Mouse (Mus musculus): ENCODE measurements around the gene Bri3.
"Not testable (repeated sequence)": the region's sequence is repeated elsewhere in the genome, so short reads cannot be mapped to it uniquely, and the experiment has no call there.

Bri3 gene

DNA sequence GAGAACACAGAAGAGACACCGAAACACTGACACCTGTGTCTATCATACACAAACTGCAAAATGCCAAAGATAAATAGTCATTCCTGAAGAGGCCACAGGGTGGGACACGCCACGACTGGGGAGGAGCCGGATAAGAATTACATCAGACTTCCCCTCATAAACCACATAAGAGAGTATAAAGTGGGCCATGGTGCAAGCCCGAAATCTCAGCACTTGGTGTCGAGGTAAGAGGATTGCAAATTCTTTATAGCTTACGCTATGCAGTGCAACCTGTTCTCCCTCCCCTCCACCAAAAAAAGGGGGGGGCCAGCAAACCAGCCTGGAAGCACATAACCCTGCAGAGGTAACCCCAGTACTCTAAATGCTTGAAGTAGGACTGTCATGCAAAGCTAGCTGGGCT lies 50.7 kb downstream of the Bri3 start:
- in situ Hi-C loops (cut with MboI, MseI) = no loop called here

- in situ Hi-C loops (cut with MboI, MseI) = no loop called here
These were observed 51.1 kb downstream of the Bri3 start for GRCm38 (mm10) chr5:144295357-144295756.

GRCm38 (mm10) chr5:144296090-144296604 lies 51.9 kb downstream of the Bri3 start:
- in situ Hi-C loops (cut with MboI, MseI) = no loop called here

DNA sequence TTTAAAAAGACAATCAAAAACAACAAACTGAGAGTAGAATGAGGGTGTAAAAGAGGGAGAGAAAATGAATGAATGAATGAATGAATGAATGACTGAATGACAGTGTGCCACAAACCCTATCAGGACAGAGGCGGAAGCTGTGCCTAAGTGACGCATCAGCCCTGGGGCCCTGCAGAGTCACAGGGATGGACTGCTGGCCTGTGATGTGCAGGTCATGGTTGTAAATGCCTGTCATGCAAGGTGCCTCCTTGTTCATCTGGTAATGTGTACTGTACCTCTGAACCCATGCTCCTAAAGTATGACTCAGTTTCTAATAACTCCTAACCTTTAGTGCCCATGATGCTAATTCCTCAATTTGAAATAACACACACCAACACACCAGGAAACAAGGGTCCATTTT lies 58.8 kb downstream of the Bri3 start:
- in situ Hi-C loops (cut with MboI, MseI) = no loop called here

GRCm38 (mm10) chr5:144308929-144309328 lies 64.7 kb downstream of the Bri3 start:
- in situ Hi-C loops (cut with MboI, MseI) = no loop called here

DNA sequence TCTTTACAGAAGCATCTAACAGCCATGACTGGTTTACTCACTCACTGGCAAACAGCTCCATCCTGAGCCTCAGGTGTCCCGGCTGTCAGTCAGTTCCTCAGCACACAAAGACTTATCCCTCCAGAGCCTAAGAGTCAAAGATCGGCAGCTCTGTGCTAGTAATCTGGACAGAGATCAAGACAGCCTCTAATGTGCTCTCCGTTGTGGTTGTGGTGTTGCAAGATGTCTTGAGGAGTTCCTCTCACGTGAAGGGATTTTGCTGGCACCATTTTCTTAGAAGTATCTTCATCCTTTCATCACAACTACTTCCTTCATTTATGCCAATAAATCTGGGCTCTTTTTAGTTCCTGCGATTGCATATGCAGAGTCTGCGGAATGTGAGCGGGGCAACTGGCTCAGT lies 67.9 kb downstream of the Bri3 start:
- in situ Hi-C loops (cut with MboI, MseI) = no loop called here

GRCm38 (mm10) chr5:144313335-144313734 lies 69.1 kb downstream of the Bri3 start:
- in situ Hi-C loops (cut with MboI, MseI) = no loop called here

GRCm38 (mm10) chr5:144314731-144315494 lies 70.7 kb downstream of the Bri3 start:
- in situ Hi-C loops (cut with MboI, MseI) = no loop called here

DNA sequence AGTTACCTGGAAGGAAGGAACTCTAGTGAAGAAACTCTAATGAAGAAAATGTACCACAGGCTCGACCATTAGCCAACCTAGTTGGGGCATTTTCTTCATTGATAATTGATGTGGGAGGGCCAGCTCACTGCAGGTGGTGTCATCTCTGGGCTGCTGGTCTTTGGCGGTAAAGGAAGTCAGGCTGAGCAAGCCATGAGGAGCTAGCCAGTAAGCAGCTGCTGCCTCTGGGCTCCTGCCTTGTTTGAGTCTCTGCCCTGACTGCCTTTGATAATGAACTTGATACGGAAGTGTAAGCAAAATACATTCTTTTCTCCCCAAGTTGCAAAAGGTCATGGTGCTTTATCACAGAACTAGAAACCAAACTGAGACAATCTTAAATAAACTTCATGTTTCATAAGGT lies 72.2 kb downstream of the Bri3 start:
- in situ Hi-C loops (cut with MboI, MseI) = no loop called here

DNA sequence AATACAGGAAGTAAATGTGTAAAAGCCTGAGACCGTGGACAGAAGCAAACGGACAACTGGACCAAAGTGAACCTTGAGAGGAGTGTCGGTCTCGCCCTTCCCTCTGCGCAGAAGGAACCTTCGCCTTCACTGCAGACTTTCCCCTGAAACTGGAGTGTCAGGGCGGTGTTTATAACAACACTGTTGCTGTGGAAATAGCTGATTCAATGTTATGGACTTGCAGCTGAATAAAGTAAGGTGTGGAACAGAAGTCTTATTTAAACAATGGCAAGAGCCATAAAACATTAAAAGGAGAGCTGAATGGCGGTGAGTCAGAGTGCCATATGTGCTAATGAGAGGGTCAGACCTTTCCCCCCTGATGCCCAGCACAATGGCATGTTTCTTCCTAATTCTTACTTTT lies 73.2 kb downstream of the Bri3 start:
- in situ Hi-C loops (cut with MboI, MseI) = no loop called here

GRCm38 (mm10) chr5:144318286-144318685 lies 74.0 kb downstream of the Bri3 start:
- in situ Hi-C loops (cut with MboI, MseI) = no loop called here

DNA sequence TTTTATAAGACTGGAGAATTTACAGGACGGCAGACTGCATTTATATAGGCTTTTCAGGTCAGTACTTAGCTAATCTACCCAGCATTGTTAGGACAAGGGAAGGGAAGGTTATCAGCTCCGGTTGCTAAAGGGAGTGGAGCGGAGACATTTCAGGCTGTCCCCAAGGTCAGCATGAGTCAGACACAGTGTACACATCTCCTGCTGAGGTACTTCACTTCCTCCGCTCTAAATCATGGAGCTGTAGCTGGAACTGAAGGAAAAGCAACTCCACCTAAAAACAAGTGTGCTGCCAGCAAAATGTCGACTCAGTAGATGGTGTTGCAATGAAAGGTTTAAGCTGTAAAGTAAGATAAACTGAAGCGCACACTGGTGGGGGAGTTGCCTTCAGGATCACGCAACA lies 77.4 kb downstream of the Bri3 start:
- in situ Hi-C loops (cut with MboI, MseI) = no loop called here

GRCm38 (mm10) chr5:144322717-144323116 lies 78.5 kb downstream of the Bri3 start:
- in situ Hi-C loops (cut with MboI, MseI) = no loop called here

DNA sequence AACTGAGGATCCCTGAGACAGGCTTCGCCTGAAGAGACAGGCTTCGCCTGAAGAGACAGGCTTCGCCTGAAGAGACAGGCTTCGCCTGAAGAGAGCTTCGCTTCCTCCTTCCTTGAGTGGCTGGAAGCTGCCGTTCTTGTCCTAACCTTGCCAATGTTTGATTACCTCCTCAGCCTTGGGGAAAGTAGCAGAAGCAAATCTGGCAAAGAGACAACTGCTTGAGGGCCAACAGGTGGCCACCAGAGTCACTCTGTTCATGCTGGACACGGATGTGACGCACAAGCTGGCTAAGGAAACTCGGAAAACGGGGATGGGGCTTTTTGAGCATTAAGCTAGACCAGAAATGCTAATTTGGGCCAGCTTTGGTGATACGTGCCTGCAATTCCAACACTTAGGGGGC lies 89.8 kb downstream of the Bri3 start:
- in situ Hi-C loops (cut with MboI, MseI) = no loop called here

- in situ Hi-C loops (cut with MboI, MseI) = not testable (repeated sequence)
These were observed 91.1 kb downstream of the Bri3 start for GRCm38 (mm10) chr5:144335357-144335756.

GRCm38 (mm10) chr5:144338787-144339186 lies 94.5 kb downstream of the Bri3 start:
- in situ Hi-C loops (cut with MboI, MseI) = no loop called here

GRCm38 (mm10) chr5:144341085-144341484 lies 96.8 kb downstream of the Bri3 start:
- in situ Hi-C loops (cut with MboI, MseI) = no loop called here

DNA sequence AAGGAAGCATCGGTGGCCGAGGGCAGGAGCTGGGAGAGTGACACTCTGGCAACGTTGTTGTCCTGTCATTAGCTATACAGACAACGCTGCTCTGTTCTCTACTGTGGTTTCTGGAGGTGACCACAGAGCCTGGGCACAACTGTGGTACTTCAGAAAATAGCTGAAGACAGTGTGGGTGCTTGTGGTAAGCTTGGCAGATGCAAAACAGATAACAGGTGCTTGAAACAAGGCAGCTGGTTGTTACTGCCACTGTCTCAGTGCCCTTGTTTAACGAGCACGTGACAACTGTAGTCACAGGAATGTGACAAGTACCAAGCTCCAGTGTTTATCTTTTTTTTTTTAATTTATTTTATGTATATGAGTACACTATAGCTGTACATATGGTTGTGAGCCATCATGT lies 100.4 kb downstream of the Bri3 start:
- in situ Hi-C loops (cut with MboI, MseI) = no loop called here

DNA sequence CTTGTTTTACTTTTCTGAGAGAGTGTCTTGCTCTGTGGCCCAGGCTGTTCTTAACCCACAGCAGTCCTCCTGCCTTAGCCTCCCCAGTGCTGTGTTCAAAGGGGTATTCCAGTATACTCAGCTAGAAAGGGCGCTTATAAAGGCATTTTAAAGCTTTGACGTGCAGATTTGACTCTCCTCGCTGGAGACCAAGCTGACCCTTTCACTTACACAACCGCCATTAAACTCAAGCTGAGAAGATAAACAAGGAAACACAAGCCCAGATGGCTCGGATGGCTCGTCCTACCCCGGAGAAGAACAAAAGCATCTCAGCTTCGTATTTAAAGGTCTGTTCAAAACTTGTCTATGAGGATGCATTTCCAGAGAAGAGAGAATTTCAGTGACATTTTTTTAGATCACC lies 106.9 kb downstream of the Bri3 start:
- in situ Hi-C loops (cut with MboI, MseI) = no loop called here

GRCm38 (mm10) chr5:144352250-144353047 lies 108.2 kb downstream of the Bri3 start:
- in situ Hi-C loops (cut with MboI, MseI) = no loop called here

DNA sequence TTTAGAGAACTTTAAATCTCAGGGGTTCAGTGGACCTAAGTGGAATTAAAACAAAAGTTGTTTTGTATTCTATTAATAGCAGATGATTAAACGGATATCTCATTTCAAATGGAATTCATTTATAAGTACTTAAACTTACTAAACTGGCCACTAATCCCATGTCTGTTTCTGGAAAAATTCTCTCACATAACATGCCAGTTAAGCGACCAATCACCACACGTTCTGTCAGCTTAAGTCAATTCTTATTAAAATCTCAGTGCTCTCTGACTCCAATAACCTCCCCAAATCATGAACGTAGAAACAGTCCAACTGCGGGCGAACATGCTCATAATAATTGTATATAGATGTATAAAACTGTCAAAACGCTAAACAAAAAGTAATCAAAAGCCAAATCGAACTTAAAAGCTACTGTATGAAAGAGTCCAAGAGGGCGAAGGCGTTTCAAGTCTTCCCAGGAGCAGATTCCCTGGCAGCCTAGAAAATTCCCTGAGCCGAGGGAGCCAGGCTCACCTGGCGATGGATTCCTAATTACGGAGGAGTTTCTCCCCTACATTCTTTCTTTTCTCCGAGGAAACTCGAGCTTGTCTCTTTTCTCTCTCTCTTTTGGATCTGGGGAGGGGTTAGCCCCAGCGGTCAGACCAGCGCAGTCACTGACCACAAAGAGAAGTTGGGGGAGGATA lies 112.7 kb downstream of the Bri3 start:
- in situ Hi-C loops (cut with MboI, MseI) = no loop called here

- in situ Hi-C loops (cut with MboI, MseI) = no loop called here
These were observed 113.3 kb downstream of the Bri3 start for GRCm38 (mm10) chr5:144357551-144357880.
